Mouse (Mus musculus) gastrocnemius, postnatal 25 days (tissue): Measurements from ENCODE around the gene Cks1b. TPM values are rescaled to one million over a fixed set of nuclear protein-coding genes. Genes with fewer than 3 reads are reported as not detected.

Experiments
- DNase-seq: peaks from one replicate; pipeline ENCODE4 v3.0.0; 2022
- long read RNA-seq, 2 experiments: library from polyadenylated mRNA; stranded (forward); transcript quantifications; one replicate each; pipeline ENCODE4 v2.0.0; 2021
- total RNA-seq, 2 experiments: library from RNA; stranded (reverse); gene quantifications; 1 replicate in 1 of 2; 2 replicates in 1 of 2; pipeline ENCODE4 v1.2.3; 2021

The Cks1b gene
- total RNA-seq: 1 to 10 TPM; 3.1 to 3.4 TPM
- long read RNA-seq, experiment 1, transcript Cks1b-201 (3 exons, 849 nt): major isoform, 9 of 10 reads
- long read RNA-seq, experiment 1, partial matches to known transcripts: 1 of 10 reads
- long read RNA-seq, experiment 1, other reads (novel, unspliced or antisense): 0 of 10 reads
- long read RNA-seq, experiment 2, partial matches to known transcripts: 0 of 3 reads
- long read RNA-seq, experiment 2, other reads (novel, unspliced or antisense): 0 of 3 reads

GRCm38 (mm10) chr3:89418170-89418860 is at the start of gene Cks1b, which contains the start of gene Shc1:
TSS of gene Cks1b (minus strand) at chr3:89418383.
TSS of gene Shc1 (plus strand) at chr3:89418443.
- peak; percentile 98 for DNase-seq

GRCm38 (mm10) chr3:89458965-89459807 is 41.0 kb upstream of the Cks1b start:
- peak; percentile 84 for DNase-seq

- no peak for DNase-seq
These were observed 40.3 kb upstream of the Cks1b start for GRCm38 (mm10) chr3:89458372-89458964.

- no peak for DNase-seq
These were observed 38.8 kb upstream of the Cks1b start for GRCm38 (mm10) chr3:89456726-89457665.

GRCm38 (mm10) chr3:89455786-89456285 is 37.7 kb upstream of the Cks1b start:
- DNase-seq: no peak

- no peak for DNase-seq
These were observed 36.4 kb upstream of the Cks1b start, which contains the start of gene Pmvk for GRCm38 (mm10) chr3:89454401-89455177. TSS of gene Pmvk (plus strand) at chr3:89454541.

- no peak for DNase-seq
These were observed 33.7 kb upstream of the Cks1b start for GRCm38 (mm10) chr3:89451916-89452315.

GRCm38 (mm10) chr3:89449541-89449940 is 31.4 kb upstream of the Cks1b start:
- peak; percentile 62 for DNase-seq

GRCm38 (mm10) chr3:89448720-89449537 is 30.7 kb upstream of the Cks1b start:
- DNase-seq: peak; percentile 48

GRCm38 (mm10) chr3:89440691-89441090 is 22.5 kb upstream of the Cks1b start:
- DNase-seq: peak; percentile 81

- DNase-seq: no peak
These were observed 19.1 kb upstream of the Cks1b start for GRCm38 (mm10) chr3:89437269-89437668.

GRCm38 (mm10) chr3:89436176-89437113 is 18.3 kb upstream of the Cks1b start, which contains the start of gene Pbxip1:
TSS of gene Pbxip1 (plus strand) at chr3:89436706.
- peak; percentile 73 for DNase-seq

- no peak for DNase-seq
These were observed 16.9 kb upstream of the Cks1b start for GRCm38 (mm10) chr3:89435041-89435440.

- DNase-seq: no peak
These were observed 16.3 kb upstream of the Cks1b start for GRCm38 (mm10) chr3:89434532-89434931.

GRCm38 (mm10) chr3:89432606-89433005 is 14.4 kb upstream of the Cks1b start:
- no peak for DNase-seq

- peak; percentile 98 for DNase-seq
These were observed 12.3 kb upstream of the Cks1b start, which contains the start of gene Pygo2 for GRCm38 (mm10) chr3:89430171-89431159. TSS of gene Pygo2 (plus strand) at chr3:89430214.
